Mouse (Mus musculus) Muller cell, postnatal 12 days (primary cell): ENCODE results near the gene Cmss1.

Experiments used
- DNase-seq: peaks from one replicate; pipeline ENCODE4 v3.0.0-alpha.2; 2015; ENCODE audit errors: inconsistent ontology term

Cmss1 gene

DNA sequence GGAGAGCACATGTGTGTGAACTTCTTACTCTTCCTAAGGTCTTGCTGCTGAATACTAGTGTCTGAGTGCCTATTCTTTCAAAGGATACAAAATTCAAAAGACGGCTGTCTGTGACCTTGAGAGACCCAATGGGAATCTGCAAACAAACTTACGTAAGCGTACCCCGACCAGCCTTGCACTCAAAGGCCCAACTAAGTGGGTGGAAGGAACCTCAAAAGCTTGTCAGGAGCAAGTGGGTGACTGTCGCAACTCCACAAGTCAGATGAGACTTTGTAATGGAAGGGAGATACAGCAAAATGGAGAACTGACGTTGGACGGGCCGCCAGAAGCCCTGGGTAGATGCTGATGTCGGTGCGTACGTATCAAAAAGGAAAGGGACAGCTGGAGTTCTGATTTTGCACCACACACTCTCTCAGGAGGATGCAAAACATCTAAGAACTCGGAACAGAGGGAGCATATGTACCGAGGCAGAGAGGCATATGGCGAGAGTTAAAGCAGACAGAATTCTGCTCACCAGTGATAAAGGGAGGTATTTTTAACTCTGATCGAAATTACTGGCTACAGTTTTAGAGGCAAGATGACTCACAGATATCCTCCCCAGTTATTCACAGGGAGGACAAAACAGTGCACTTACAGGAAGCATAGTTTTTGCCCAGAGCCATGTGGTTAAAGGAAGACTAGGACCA, 217.0 kb downstream of the Cmss1 start:
- no peak for DNase-seq

DNA sequence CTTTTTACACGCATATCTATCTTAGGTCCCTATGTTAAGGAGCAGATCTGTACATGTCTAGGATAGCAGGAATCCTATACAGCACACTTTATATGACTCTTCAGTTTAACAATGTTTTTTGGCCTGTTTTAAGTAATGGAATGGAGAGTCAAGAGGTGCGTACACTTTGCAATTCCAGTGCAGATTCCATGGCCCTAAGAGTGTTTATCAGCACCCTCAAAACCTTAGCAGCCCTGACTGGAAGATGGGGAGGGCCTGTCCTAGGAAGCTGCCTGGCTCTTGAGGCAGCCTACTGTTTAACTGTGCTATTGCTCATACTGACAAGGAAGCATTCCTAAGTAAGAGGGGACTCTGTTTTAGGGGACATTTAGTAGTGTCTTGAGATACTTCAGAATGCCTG, 222.4 kb downstream of the Cmss1 start:
- DNase-seq, result no peak

DNA sequence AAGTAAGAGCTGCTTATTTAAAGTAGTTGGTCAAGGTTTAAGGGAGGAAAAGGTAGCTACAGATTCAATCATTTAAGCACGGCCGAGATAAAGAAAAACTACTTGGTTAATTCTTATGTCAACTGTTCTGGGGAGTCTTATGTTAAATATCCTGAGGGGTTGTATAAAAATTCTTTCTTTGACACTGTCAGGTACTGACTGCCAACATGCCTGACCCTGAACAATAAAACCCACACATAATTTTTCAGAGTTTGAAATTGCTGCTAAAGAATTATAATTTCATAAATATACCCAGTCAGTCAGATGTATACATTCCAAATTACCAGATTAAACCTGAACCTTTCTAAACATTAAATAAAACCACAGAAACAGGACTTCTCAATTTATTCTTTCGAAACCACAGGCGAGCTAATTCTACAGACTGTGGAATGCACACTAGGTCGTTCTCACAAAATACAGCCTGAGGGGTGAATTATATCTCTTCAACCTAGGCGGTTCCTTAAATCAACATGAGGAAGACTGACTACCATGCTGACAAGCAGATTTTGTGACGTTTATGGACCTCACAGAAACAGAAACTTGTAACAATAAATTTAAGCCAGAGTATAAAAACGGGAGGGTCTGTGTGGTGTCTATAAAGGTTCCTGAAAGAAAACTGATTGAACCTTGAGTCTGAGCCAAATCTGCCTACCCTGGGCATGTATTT, 223.2 kb downstream of the Cmss1 start:
- no peak for DNase-seq

DNA sequence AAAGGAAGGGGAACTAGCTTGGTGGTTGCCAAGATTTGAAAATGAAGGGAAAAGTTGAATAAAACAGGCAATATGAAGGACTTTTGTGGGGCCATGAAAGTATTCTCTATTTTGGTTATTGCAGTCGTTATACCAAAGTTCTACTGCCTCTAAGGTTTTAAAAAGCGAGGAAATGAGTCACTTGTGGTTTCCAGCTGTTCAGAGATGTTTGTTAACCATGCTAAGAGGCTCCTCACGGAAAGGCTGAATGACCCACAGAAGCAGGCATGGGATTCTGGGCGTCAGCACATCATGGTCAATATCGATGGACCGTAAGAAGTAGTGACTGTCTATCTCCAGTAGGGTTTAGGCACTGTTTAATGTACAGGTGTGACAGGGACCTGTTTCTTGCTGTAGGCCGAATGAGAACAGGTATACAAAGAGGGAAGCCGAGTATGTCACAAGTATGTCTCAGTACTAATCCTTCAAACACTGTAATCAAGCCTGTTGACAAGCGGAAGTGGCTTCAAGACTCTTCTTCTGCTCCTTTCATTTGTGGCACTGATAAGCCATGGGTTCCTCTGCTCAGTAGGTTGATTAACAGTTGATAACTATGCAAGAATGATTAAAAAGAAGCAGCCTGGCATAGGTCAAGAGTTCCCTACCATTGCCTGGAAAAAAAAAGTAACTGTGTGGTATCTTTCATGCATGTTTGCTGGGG, 227.9 kb downstream of the Cmss1 start:
- no peak for DNase-seq

DNA sequence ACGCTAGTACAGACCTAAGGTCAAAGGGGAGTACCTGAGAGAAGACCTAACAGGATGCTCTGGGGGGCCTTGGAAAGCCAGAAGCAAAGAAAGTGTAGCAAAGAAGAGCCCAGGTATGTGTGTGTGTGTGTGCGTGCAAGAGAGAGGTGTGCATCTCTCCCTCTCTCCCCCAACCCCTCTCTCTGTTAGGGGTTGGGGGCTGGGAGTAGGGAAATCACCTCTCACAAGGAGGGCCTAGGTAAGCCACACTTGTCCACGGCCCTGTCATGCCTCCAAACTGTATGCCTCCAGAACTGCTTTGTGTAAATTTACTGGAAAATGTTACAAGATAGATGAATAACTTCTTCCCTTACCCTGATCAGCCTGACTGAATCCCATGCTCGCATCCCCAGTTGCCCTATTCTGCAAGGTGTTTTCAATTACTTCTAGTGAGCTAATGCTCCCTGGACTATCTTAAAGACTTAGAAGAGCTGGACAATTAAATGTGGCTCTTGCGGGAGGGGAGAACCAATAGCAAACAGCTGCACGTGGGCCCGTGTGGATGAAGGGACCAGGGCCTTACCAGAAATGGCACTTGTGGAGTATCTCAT, 231.3 kb downstream of the Cmss1 start:
- no peak for DNase-seq

DNA sequence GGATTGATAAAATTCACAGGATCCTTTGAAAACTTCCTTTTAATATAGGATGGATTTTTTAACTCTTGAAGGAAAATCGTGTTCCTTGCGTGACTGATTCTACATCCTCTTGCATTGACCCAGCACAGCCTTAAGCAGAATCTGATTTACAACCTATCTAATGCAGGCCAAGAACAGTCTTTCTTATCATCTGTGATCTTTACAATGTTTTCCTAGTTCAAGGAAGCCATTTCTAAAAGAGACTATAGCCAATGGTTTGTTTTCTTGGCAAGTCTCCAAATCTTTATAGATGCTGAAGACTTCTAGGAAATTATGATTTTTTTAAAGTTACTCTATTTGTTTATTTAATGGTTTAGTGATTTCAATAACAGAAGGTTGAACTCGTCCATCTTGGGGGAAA, 234.5 kb downstream of the Cmss1 start:
- no peak for DNase-seq

DNA sequence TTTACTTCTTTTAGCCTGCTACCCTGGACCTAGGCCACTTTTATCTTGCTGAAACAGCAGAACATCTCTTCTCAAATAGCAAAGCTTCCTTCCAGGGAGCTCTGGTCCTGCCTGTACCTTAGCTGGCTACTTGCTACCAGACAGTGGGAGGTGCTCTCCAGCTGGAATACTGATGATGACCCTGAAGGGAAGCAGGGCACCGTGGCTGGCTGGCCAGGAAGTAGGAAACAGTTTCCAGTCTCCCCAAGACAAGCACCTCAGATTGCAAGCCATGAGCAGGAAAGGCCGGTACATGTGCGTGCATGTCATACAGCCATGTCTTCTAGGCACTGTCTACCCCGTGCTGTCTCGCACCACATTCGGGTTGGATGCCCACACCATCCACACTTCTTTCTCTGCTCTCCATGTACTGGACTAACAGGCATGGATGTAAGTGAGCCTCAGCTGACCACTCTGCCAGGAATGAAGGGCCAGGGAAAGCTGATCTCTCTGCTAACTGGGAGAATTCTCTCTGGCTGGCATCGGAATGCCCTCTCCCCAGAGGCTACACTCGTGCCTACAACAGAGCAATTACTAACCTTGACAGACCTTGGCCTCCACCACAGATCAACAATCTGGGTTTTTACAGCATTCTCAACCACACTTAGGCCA, 236.7 kb downstream of the Cmss1 start:
- DNase-seq, result no peak

DNA sequence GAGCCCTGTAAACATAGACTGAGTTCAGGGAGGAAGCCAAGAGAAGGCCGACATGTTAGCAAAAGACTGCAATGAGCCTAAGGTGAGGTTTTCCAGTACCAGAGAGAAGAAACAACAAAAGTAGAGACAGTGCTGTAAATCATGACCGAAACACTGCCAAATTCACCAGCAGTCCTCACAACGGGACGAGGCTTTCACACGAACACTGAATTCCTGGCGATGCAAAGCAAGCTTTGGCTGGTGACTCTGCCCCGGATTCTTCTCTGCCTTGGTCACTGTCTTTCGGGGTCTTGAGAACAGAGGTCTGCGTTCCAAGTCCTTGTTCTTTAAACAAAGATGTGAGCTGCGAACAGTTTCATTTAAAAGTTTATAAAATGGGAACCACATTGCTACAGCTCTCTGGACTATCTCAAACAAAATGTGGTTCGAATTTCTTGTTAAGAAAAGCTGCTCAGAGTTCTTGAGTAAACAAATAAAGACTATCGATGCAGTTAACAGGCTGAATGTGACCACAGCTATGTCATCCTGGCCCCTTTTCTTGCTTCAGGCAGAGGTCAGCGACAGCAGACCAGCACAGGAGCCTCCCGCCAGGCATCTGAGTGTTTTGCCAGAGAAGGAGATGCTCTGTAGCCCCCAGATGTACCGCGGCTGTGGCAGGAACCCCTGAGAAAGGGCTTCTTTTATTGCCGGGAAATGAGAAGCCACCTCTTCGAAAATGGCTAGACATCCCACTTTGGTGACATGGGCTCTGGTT, 239.5 kb downstream of the Cmss1 start:
- peak; percentile 60 for DNase-seq

DNA sequence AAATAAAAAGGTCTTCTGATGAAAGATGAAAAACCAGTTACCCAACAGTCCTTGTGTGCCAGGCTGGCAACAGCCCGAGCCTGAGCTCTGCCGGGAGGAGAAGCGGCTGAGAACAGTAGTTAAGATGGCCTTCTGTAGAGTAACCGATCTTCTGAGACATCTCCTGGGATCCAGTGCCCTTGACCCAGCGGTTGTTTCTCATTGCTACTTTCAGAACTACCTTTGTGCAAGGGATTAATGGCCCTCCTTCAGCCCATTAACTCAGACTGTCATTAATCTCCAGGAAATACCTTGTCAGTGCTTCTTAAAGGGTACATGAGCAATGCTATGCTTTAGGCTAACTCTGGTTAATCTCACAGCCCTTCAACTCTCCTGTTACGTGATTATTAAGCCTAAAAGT, 240.5 kb downstream of the Cmss1 start:
- DNase-seq, result no peak

DNA sequence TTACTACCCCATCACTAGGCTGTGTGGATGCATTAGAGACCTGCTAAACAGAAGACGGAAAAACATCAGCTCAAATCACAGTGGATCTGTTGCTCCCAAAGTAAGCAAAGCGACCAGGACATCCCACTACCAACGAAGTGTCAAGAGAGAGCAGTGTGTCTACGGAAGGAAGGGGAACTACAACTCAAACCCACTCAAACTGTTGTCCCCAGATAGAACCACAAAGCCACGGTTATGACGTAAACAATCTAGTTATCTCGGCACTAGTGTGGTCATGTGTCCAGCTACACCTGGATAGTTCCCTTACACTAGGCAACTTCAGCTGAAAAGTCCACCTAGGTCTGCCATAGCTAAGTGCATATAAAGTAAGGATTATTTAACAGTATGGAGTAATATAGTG, 242.2 kb downstream of the Cmss1 start:
- no peak for DNase-seq

DNA sequence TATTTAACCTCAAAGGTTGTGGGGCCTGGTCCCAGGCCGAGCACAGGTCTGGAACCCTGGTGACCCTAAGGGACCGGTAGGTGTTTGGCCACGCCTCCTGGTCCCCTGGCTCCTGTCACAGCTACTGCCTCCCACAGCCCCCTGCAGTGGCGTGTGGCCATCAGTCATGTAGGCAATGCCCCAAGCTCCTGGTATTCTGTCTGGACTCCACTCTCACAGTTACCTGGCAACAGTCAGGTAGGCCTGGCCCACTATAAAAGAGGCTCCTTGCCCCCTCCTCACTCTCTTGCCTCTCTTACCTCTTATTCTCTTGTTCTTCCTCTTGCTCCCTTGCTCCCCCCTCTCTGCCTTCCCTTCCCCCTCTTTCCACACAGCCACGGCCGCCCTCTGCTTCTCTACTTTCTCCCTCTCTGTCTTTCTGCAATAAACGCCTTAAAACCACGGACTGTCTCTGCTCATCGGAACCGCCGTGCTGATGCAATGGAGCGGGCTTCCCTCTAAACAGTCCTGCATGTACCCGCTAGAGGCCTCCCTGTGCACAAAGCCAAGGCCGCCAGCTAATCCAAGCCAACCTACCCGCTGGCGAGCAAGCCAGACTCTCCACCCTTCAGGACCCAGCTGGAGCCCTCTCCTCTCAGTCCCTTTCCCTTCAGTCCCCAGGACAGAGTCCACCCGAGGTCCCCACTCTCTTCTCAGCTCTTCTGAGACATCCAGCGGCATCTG, 243.8 kb downstream of the Cmss1 start:
- DNase-seq, result peak; percentile 35

DNA sequence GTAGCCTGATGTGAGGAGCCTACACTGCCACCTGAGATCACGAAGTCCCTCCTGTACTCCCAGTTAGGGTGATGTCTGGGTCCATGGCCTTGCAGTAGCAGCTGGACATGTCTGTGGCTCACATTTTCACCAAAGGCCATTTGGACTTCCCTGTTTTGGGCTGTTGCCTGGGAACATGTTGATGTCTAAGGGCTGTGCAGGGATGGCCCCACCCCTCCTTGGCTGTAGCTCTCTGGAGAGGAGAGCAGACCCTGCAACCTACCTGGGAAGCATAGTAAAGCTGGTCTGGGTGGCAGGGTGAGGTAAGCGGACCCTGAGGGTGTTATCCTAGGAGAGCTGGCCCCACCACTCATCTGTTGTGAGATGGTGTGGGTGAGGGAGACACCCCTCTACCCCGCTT, 245.9 kb downstream of the Cmss1 start:
- no peak for DNase-seq

DNA sequence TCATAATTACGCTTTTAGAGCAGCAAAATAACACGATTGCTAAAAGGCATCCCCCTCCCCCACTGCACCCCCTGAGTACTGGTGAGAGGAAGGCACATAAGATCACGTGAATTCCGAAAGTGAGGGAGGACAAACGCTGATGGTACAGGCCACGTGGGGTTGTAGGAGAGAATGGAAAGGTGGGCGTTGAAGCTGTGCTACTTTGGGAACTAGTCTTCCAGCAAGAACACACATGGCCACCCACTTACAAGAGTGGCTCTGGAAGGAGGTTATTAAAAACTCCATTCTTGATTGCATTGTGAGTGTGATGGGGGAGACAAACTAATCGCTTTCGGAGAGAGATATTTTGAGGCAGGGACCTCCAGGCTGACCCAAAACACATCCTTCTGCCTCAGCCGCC, 247.4 kb downstream of the Cmss1 start:
- no peak for DNase-seq

DNA sequence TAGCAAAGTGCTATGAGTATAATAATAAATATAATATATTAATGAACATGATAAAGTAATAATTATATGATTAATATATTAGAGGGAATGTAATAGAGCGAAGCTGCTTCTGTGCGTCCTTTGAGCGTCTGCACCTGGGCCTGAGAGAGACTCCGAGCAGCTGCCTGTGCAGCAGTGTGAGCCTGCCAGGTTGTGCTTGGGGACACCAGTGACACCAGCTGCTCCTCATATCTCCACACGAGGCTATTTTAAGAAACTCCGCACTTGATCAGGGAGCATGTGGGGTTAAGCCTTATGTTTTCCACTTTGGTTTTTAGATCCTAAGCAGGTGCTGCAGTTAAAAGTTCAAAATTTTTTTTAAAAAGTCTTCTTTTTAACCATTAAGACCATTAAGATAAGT, 249.7 kb downstream of the Cmss1 start:
- no peak for DNase-seq

DNA sequence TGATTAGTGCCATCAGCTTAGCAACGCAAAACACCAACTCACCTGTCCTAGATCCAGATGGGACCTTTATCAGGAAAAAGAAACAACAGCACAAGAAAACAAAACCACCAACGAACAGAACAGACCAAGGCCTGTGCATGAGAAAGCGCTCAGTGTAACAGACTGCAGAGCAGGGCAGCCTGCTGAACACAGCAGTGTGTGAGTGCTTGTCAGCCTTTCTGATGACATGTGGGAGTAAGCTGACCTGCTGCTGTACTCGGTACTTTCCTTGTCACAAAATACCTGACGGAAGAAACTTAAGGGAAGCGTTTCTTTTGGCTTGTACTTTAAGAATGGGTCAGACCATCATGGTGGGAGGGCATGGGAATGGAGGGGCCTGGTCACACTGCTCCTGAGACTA, 250.2 kb downstream of the Cmss1 start:
- DNase-seq, result no peak

DNA sequence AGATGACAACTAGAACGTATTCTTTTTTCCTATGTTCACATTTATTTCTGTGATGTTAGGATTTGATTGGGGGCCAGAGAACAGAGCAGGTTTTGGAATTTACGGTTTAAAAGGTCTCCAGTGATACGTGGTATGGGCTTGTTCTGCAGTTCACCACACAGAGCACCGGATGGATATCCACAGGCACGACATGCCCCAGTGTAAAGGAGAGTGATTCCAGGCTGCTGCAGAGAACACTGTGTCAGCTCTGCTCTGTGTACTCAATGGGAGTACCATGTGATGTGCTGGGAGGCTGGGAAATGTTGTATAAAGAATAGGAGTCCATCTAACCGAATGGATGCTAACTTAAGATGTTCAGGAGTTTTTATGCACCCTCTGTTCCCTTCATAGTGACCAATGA, 252.7 kb downstream of the Cmss1 start:
- no peak for DNase-seq

DNA sequence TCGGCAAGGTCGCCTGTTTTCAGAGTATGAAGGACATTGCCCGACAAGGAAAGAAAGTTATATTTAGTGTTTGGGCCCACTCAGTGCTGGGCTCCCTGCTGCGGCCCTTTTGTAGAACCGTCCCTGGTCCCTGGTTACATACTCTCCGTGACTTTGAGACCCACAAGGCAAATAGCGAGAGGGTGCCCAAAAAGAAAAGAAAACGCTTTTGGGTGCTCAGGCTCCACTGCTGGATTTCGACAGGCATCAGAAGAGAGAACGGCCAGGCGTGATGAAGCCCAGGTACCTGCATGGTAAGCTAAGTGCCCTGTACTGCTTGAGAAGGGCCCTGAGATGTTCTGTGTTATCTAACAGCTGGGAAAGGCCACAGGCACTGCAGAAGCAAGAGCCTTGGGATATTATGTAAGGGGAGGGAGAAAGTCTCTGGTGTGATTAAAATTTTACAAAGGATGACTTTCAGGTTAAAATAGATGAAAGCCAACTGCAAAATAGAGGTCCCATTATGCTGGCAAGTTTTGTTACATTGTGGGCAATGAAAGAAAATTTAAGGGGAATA, 253.4 kb downstream of the Cmss1 start:
- no peak for DNase-seq

DNA sequence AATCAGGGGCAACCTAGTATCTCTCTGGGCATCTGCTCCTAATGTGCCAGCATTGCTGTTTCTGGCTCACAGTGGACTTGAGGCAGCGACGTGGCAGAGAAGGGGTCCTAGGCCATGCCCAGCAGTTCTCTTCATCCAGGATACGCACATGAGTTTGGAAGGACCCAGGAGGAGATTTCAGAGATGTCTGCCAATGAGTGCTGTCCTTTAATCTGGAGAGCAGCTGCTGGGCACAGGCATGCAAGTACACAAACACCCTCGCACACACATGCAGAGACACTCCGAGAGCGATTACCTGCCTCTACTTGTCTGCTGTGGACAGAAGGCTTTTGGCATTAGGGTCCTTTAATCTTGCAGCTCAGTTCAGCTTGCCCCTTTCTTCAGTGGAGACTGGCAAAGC, 253.9 kb downstream of the Cmss1 start, which contains the start of gene Filip1l:
Filip1l (plus strand) TSS at position 343 of the 400 bp plus-strand sequence.
- DNase-seq, result no peak

DNA sequence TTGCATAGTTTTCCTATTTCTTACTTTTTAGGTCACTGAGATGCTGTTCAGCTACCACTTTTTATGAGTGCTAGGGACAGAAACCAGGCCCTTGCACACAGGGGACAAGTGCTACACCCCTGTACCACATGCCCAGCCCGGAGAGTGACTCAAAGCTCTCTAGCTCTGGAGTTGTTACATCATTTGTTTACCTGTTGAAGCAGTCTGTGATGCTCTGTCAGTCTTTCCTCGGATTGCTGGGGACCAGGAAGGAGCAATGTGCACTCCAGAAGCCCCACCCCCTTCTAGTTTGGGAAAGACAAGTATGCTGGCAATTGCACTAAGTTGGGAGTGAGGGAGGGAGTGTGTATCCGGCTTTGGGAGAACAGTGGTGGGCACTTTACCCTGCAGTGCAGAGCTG, 257.0 kb downstream of the Cmss1 start:
- DNase-seq, result no peak

DNA sequence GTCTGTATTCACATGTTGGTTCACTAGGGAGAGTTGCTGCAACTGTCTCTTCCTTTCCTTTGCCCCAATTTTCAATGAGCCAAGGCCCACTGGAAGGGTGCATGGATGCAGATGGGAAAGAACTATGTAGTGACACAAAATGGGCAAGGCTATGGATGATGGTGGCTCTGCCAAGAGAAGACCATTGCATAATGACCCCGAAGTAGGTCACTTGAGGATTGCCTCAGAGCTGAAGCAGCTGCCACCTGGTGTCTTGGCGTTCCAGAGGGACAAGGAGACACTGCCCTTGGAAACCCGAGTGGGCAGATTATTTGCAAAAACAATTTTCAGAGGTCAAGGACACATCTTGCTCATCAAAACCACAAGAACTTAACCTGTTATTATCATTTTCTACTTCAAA, 257.6 kb downstream of the Cmss1 start:
- no peak for DNase-seq
